Mouse (Mus musculus) MEL (cell line): ENCODE measurements around the gene March6.

Source experiments
- CTCF ChIP-seq, 3 experiments: IDR thresholded peaks in 2 of 3; conservative IDR thresholded peaks in 1 of 3; 2 replicates each; pipeline ENCODE4 v1.5.1; 2011 to 2012; ENCODE audit warnings: low read length in 3 of 3, low read depth in 2 of 3, mild to moderate bottlenecking in 2 of 3, improper control_type of control experiment in 1 of 3, inconsistent platforms in 1 of 3, mixed read lengths in 1 of 3, moderate library complexity in 1 of 3; ENCODE audit not compliant: control insufficient read depth in 1 of 3, insufficient read depth in 1 of 3, poor library complexity in 1 of 3, severe bottlenecking in 1 of 3
- GABPA ChIP-seq: IDR thresholded peaks from 2 replicates; pipeline ENCODE4 v1.6.1; 2012; ENCODE audit warnings: low read depth, mild to moderate bottlenecking, inconsistent platforms, low read length, improper control_type of control experiment, moderate library complexity
- MAZ ChIP-seq: IDR thresholded peaks from 2 replicates; pipeline ENCODE4 v1.6.1; 2012; ENCODE audit warnings: low read depth, mild to moderate bottlenecking, inconsistent platforms, low read length, improper control_type of control experiment
- NELFE ChIP-seq: IDR thresholded peaks from 2 replicates; pipeline ENCODE4 v1.6.1; 2011; ENCODE audit warnings: low read depth, low read length, improper control_type of control experiment
- POLR2A ChIP-seq, 2 experiments: IDR thresholded peaks; 2 replicates each; pipeline ENCODE4 v1.6.1; 2011 to 2012; ENCODE audit warnings: low read length in 2 of 2, mild to moderate bottlenecking in 2 of 2, control low read depth in 1 of 2, improper control_type of control experiment in 1 of 2, low read depth in 1 of 2, moderate library complexity in 1 of 2; ENCODE audit not compliant: control insufficient read depth in 1 of 2, insufficient read depth in 1 of 2, poor library complexity in 1 of 2
- POLR2AphosphoS2 ChIP-seq: IDR thresholded peaks from 2 replicates; pipeline ENCODE4 v1.6.1; 2011; ENCODE audit warnings: low read length, improper control_type of control experiment
- RCOR1 ChIP-seq: IDR thresholded peaks from 2 replicates; pipeline ENCODE4 v1.6.1; 2012; ENCODE audit warnings: low read depth, mild to moderate bottlenecking, inconsistent platforms, low read length, improper control_type of control experiment
- TCF12 ChIP-seq: IDR thresholded peaks from 2 replicates; pipeline ENCODE4 v1.6.1; 2014; ENCODE audit warnings: low read depth, mild to moderate bottlenecking, inconsistent platforms, low read length, improper control_type of control experiment, moderate library complexity
- ZC3H11A ChIP-seq: IDR thresholded peaks from 2 replicates; pipeline ENCODE4 v1.6.1; 2012; ENCODE audit warnings: low read depth, mild to moderate bottlenecking, inconsistent platforms, low read length, improper control_type of control experiment
- ZMIZ1 ChIP-seq: IDR thresholded peaks from 2 replicates; pipeline ENCODE4 v1.6.1; 2012; ENCODE audit warnings: low read depth, mild to moderate bottlenecking, inconsistent platforms, low read length, improper control_type of control experiment, moderate library complexity

GRCm38 (mm10) chr15:31427390-31427789 lies 103.5 kb downstream of the March6 start:
- TF ChIP-seq ZC3H11A (peak; percentile 62), POLR2AphosphoS2 (no peak), TCF12 (no peak), ZMIZ1 (no peak), CTCF (IDR thresholded peaks at IDR 0.05 in 2 of 3, conservative IDR thresholded peaks at IDR 0.05 in 1 of 3; ENCODE audit: control insufficient read depth in 1 of 3, insufficient read depth in 1 of 3, low read depth in 2 of 3, low read length in 3 of 3, poor library complexity in 1 of 3, severe bottlenecking in 1 of 3) (peak; percentile 24 to 73 (median 67); a peak in 5 of 6 replicates), GABPA (no peak), NELFE (no peak), RCOR1 (no peak), POLR2A (IDR thresholded peaks at IDR 0.05; ENCODE audit: control insufficient read depth in 1 of 2, insufficient read depth in 1 of 2, low read depth in 1 of 2, low read length in 2 of 2, poor library complexity in 1 of 2) (no peak), MAZ (no peak)
